Mouse (Mus musculus) erythroblast, embryonic 14.5 days (primary cell): ENCODE measurements around the gene Fam20a.

Experiments used
- GATA1 ChIP-seq: IDR thresholded peaks from 2 replicates; pipeline ENCODE4 v1.6.1; 2012; ENCODE audit warnings: low read length, inconsistent platforms, mixed read lengths
- TAL1 ChIP-seq: IDR thresholded peaks from 3 replicates; pipeline ENCODE4 v1.6.1; 2012; ENCODE audit warnings: low read length, inconsistent platforms, mixed read lengths

DNA sequence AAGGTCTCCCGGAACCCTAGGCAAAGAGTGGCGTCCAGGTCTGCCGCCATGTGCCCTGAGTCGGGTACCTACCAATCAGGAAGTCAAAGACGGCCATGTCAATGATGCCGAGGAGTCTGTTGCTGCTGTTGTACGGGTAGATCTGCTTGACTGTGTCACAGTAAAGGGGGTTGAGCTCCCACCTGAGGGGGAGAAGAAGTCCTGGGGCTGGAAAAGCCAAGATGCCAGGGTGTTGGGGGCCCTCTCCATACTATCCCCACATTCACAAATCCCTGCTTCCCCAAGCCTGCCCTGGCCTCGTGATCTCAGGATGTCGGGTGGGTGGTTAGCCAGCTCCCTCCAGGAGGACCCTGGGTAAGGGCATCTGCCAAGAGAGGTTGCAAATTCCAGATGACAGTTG, 46.3 kb downstream of the Fam20a start:
- TF ChIP-seq TAL1 (no peak), GATA1 (no peak)
